In genomic region chr15:101006251-101007040, GRCm38 (mm10) we compare ENCODE assay signal across 8 mouse cellular contexts. TPM values are rescaled to one million over a fixed set of nuclear protein-coding genes. Genes with fewer than 3 reads are reported as not detected.
DNase-seq lines count a peak whose midpoint lies in the region; ATAC-seq and TF ChIP-seq lines count a peak whose summit lies in the region.

No protein-coding gene starts in this region.

- H3K4me1 ChIP-seq in bone marrow macrophage, adult 2 months (ENCODE audit: control insufficient read depth, insufficient read depth, low read length), result no peaks in the 10 kb centered on the region
- no peaks in the 10 kb centered on the region for H3K4me1 ChIP-seq in liver, embryonic 14.5 days (replicated peaks; ENCODE audit: control insufficient read depth in 2 of 2, insufficient read depth in 2 of 2, low read length in 1 of 2)
- H3K4me1 ChIP-seq in neural tube, embryonic 11.5 days (ENCODE audit: control insufficient read depth, insufficient read depth, low read length), result no peaks in the 10 kb centered on the region

- TF ChIP-seq EP300 in liver, embryonic 14.5 days (IDR thresholded peaks at IDR 0.05; ENCODE audit: low read depth), result no peak

- peak overlapping the region; percentile 36 for H3K4me2 ChIP-seq in liver, embryonic 14.5 days (ENCODE audit: low read depth)
- H3K4me2 ChIP-seq in neural tube, embryonic 11.5 days (ENCODE audit: low read depth), result peak overlapping the region; percentile 47

- no peak overlapping the region for H3K9ac ChIP-seq in liver, embryonic 14.5 days (replicated peaks)
- peak overlapping the region; percentile 23; the same call in 1 of the 2 replicates for H3K9ac ChIP-seq in neural tube, embryonic 11.5 days (ENCODE audit: low read length)

- no peaks in the 10 kb centered on the region for H3K27me3 ChIP-seq in liver, embryonic 14.5 days (ENCODE audit: control insufficient read depth, insufficient read depth, low read length)
- no peaks in the 10 kb centered on the region for H3K27me3 ChIP-seq in neural tube, embryonic 11.5 days (ENCODE audit: control insufficient read depth, insufficient read depth, low read length)

- peak; percentile 27 for DNase-seq in A20 (ENCODE audit: low read depth, low spot score)
- peak; percentile 43 for DNase-seq in gastrocnemius, postnatal 14 days
- peak; percentile 28 for DNase-seq in induced T-regulatory cell, adult 2 months (ENCODE audit: low read depth)
- no peak for DNase-seq in liver, embryonic 14.5 days (ENCODE audit: low read depth in 3 of 3, low spot score in 3 of 3)
- peak; percentile 57 for DNase-seq in neural tube, embryonic 11.5 days (ENCODE audit: low spot score)
- no peak for DNase-seq in right cerebral cortex, adult 2 months (ENCODE audit: low spot score in 2 of 2)
- no peak for DNase-seq in thymus, adult 18-20 months

- 12% methylated on average over 14 of the region's 15 CpGs for WGBS in liver, embryonic 14.5 days (ENCODE audit: insufficient replicate concordance)
- 14% methylated on average over 14 of the region's 15 CpGs for WGBS in neural tube, embryonic 11.5 days

- H3K9me3 ChIP-seq in liver, embryonic 14.5 days (ENCODE audit: control insufficient read depth, low read length), result no peaks in the 10 kb centered on the region
- H3K9me3 ChIP-seq in neural tube, embryonic 11.5 days (ENCODE audit: control insufficient read depth, low read length), result no peaks in the 10 kb centered on the region

- no peak overlapping the region for H3K27ac ChIP-seq in bone marrow macrophage, adult 2 months (ENCODE audit: insufficient read depth, low read depth, low read length)
- H3K27ac ChIP-seq in liver, embryonic 14.5 days, result no peak overlapping the region
- H3K27ac ChIP-seq in neural tube, embryonic 11.5 days (ENCODE audit: low read depth, low read length), result no peak overlapping the region

- no peak for ATAC-seq in liver, embryonic 14.5 days (ENCODE audit: insufficient read depth)
- peak; percentile 61; the same call in 1 of the 2 replicates for ATAC-seq in neural tube, embryonic 11.5 days (ENCODE audit: insufficient read depth, low FRiP score, low TSS enrichment)

- intact Hi-C loops in gastrocnemius, postnatal 14 days (cut with DNase I; ENCODE audit: low total_unique reads), result no loop called here

- TF ChIP-seq POLR2A in bone marrow macrophage, adult 2 months (IDR thresholded peaks at IDR 0.05; ENCODE audit: borderline replicate concordance, low read depth, low read length), result no peak

- peak overlapping the region; percentile 26 for H3K4me3 ChIP-seq in bone marrow macrophage, adult 2 months (ENCODE audit: insufficient read depth, low read length)
- peak overlapping the region in 1 of 2 experiments; percentile 42; a peak in 2 of 4 replicates for H3K4me3 ChIP-seq in liver, embryonic 14.5 days (ENCODE audit: insufficient read depth in 1 of 2, low read depth in 2 of 2, low read length in 2 of 2)
- peak overlapping the region; percentile 27 for H3K4me3 ChIP-seq in neural tube, embryonic 11.5 days (ENCODE audit: low read depth, low read length)

- TF ChIP-seq CTCF in bone marrow macrophage, adult 2 months (IDR thresholded peaks at IDR 0.05; ENCODE audit: low read depth, low read length), result no peak
- no peak for TF ChIP-seq CTCF in liver, embryonic 14.5 days (IDR thresholded peaks at IDR 0.05; ENCODE audit: low read depth)

- H3K36me3 ChIP-seq in liver, embryonic 14.5 days (replicated peaks; ENCODE audit: control insufficient read depth, insufficient read depth, low read depth), result no peaks in the 10 kb centered on the region
- peaks cover 2% of the 10 kb centered on the region; the same call in 1 of the 2 replicates for H3K36me3 ChIP-seq in neural tube, embryonic 11.5 days (ENCODE audit: control insufficient read depth, insufficient read depth, low read length)

RNA-seq across cellular contexts. Expression of gene Gm47841, which starts 40.8 kb away (rescaled TPM):
- not detected in 2 replicates for polyA plus RNA-seq in bone marrow macrophage, adult 2 months (2012; ENCODE audit: insufficient read depth, insufficient read length, missing spikeins)
- not detected for total RNA-seq in gastrocnemius, postnatal 14 days (2021)
- polyA plus RNA-seq in liver, embryonic 14.5 days (2012; rRNA removed), result not detected in 2 replicates
- not detected in 2 replicates for polyA plus RNA-seq in liver, embryonic 14.5 days (2014; fragmentation: Nextera tagmentation; extraction: Ambion mirVana)
- polyA plus RNA-seq in neural tube, embryonic 11.5 days (2014; fragmentation: Nextera tagmentation; extraction: Ambion mirVana), result not detected in 2 replicates

Comparison
In these comparisons a context has a peak if more than half of its experiments do, and no peak if none do; other contexts are left out.
1. DNase-seq: peak in A20 (single experiment), gastrocnemius, postnatal 14 days (single experiment), induced T-regulatory cell, adult 2 months (single experiment) and neural tube, embryonic 11.5 days (single experiment); none in liver, embryonic 14.5 days (0 of 3), right cerebral cortex, adult 2 months (0 of 2) and thymus, adult 18-20 months (0 of 2).